Mouse (Mus musculus): Measurements from ENCODE around the gene Snn. TPM values are rescaled to one million over a fixed set of nuclear protein-coding genes. Genes with fewer than 3 reads are reported as not detected.

The Snn gene
- polyA plus RNA-seq, 1 experiment from 2014 or later, result 147 TPM

- 97% methylated on average over 1 of the region's 1 CpGs for WGBS
- H3K9ac ChIP-seq, result no peak overlapping the region
- peaks cover 49% of the 10 kb centered on the region for H3K36me3 ChIP-seq (replicated peaks; ENCODE audit: control insufficient read depth, insufficient read depth)
- no peaks in the 10 kb centered on the region for H3K27me3 ChIP-seq (ENCODE audit: control insufficient read depth, insufficient read depth, low read length)
- no peak overlapping the region for H3K27ac ChIP-seq
- H3K9me3 ChIP-seq (ENCODE audit: control insufficient read depth, low read length), result no peaks in the 10 kb centered on the region
- H3K4me3 ChIP-seq (replicated peaks; ENCODE audit: low read length), result no peak overlapping the region
- ATAC-seq (ENCODE audit: low FRiP score) (no peak), DNase-seq (ENCODE audit: low spot score) (no peak)
- H3K4me1 ChIP-seq (replicated peaks; ENCODE audit: control insufficient read depth, insufficient read depth, low read length), result no peaks in the 10 kb centered on the region
- no peak overlapping the region for H3K4me2 ChIP-seq (replicated peaks)
Measured at GRCm38 (mm10) chr16:11124110-11124509, 63.4 kb downstream of the Snn start.

Other genes with a start within 250 kb of the Snn start
- not detected in 2 replicates for gene Gm11172, start 248.0 kb upstream of the Snn start, polyA plus RNA-seq (2014; fragmentation: Nextera tagmentation; extraction: Ambion mirVana)
- gene Rmi2, start 225.9 kb upstream of the Snn start, polyA plus RNA-seq (2014; fragmentation: Nextera tagmentation; extraction: Ambion mirVana), result 0.47 and 0.57 TPM in 2 replicates
- gene Litaf, start 5.2 kb downstream of the Snn start, polyA plus RNA-seq (2014; fragmentation: Nextera tagmentation; extraction: Ambion mirVana), result 23.9 and 27.2 TPM in 2 replicates
- gene Txndc11, start 73.7 kb downstream of the Snn start, polyA plus RNA-seq (2014; fragmentation: Nextera tagmentation; extraction: Ambion mirVana), result 29.9 and 32.6 TPM in 2 replicates
- 72.2 and 74.0 TPM in 2 replicates for gene Zc3h7a, start 115.4 kb downstream of the Snn start, polyA plus RNA-seq (2014; fragmentation: Nextera tagmentation; extraction: Ambion mirVana)
- gene Rsl1d1, start 142.4 kb downstream of the Snn start, polyA plus RNA-seq (2014; fragmentation: Nextera tagmentation; extraction: Ambion mirVana), result 138 and 140 TPM in 2 replicates
- gene Gspt1, start 193.4 kb downstream of the Snn start, polyA plus RNA-seq (2014; fragmentation: Nextera tagmentation; extraction: Ambion mirVana), result 58.2 and 58.5 TPM in 2 replicates

Data from hindbrain, embryonic 14.5 days (tissue).